Mouse (Mus musculus) layer of hippocampus, adult 9-11 months (tissue): ENCODE data around the gene Dtd2.

Experiments
- DNase-seq: peaks from one replicate; pipeline ENCODE4 v3.0.0; 2022

The Dtd2 gene

GRCm38 (mm10) chr12:51985163-51985748 is 21.0 kb downstream of the Dtd2 start:
- no peak for DNase-seq

- no peak for DNase-seq
Observed at GRCm38 (mm10) chr12:51983625-51984024, 22.7 kb downstream of the Dtd2 start.

- no peak for DNase-seq
Observed at GRCm38 (mm10) chr12:51976531-51976930, 29.8 kb downstream of the Dtd2 start.

GRCm38 (mm10) chr12:51974381-51974780 is 31.9 kb downstream of the Dtd2 start:
- no peak for DNase-seq

GRCm38 (mm10) chr12:51972269-51973065 is 33.8 kb downstream of the Dtd2 start:
- DNase-seq, result no peak

GRCm38 (mm10) chr12:51971070-51971664 is 35.1 kb downstream of the Dtd2 start, which contains the start of gene Heatr5a:
Heatr5a (minus strand) TSS chr12:51971321.
- DNase-seq, result peak; percentile 89

GRCm38 (mm10) chr12:51970352-51971069 is 35.8 kb downstream of the Dtd2 start:
- DNase-seq, result no peak

GRCm38 (mm10) chr12:51969876-51970275 is 36.4 kb downstream of the Dtd2 start:
- no peak for DNase-seq

- no peak for DNase-seq
Observed at GRCm38 (mm10) chr12:51969092-51969491, 37.2 kb downstream of the Dtd2 start.

- no peak for DNase-seq
Observed at GRCm38 (mm10) chr12:51967915-51968595, 38.2 kb downstream of the Dtd2 start.

GRCm38 (mm10) chr12:51957626-51958025 is 48.7 kb downstream of the Dtd2 start:
- no peak for DNase-seq

GRCm38 (mm10) chr12:51952309-51952708 is 54.0 kb downstream of the Dtd2 start:
- DNase-seq, result no peak

- DNase-seq, result no peak
Observed at GRCm38 (mm10) chr12:51947498-51947945, 58.8 kb downstream of the Dtd2 start.

- DNase-seq, result no peak
Observed at GRCm38 (mm10) chr12:51945331-51945730, 61.0 kb downstream of the Dtd2 start.

GRCm38 (mm10) chr12:51939848-51940247 is 66.5 kb downstream of the Dtd2 start:
- DNase-seq, result no peak
